Mouse (Mus musculus) myocyte (in vitro differentiated cells): Measurements from ENCODE around the gene Ercc8. TPM values are rescaled to one million over a fixed set of nuclear protein-coding genes. Genes with fewer than 3 reads are reported as not detected.

Source experiments
- H3K27me3 ChIP-seq: one replicate; pipeline ENCODE4 v1.6.1; 2011; ENCODE audit not compliant: control insufficient read depth, insufficient read depth, insufficient read length
- H3K36me3 ChIP-seq: one replicate; pipeline ENCODE4 v1.6.1; 2011; ENCODE audit not compliant: control insufficient read depth, insufficient read depth
- H3K4me2 ChIP-seq: one replicate; pipeline ENCODE4 v1.6.1; 2011; ENCODE audit warnings: low read depth, control low read depth
- H3K4me3 ChIP-seq: one replicate; pipeline ENCODE4 v1.5.1; 2011; ENCODE audit warnings: mild to moderate bottlenecking, control low read depth, moderate library complexity
- H3K79me2 ChIP-seq: one replicate; pipeline ENCODE4 v1.6.1; 2011; ENCODE audit not compliant: control insufficient read depth, insufficient read depth
- H3ac ChIP-seq: one replicate; pipeline ENCODE4 v1.6.1; 2011; ENCODE audit not compliant: control insufficient read depth, insufficient read length
- CEBPB ChIP-seq: IDR thresholded peaks from 2 replicates; pipeline ENCODE4 v1.6.1; 2011; ENCODE audit warnings: mild to moderate bottlenecking, moderate library complexity; ENCODE audit not compliant: poor library complexity, insufficient read depth, severe bottlenecking
- E2F4 ChIP-seq: IDR thresholded peaks from one replicate; pipeline ENCODE4 v1.6.1; 2011; ENCODE audit warnings: mild to moderate bottlenecking, control low read depth, moderate library complexity; ENCODE audit not compliant: insufficient read depth
- MAX ChIP-seq: IDR thresholded peaks from one replicate; pipeline ENCODE4 v1.6.1; 2011; ENCODE audit warnings: low read depth, mild to moderate bottlenecking, control low read depth
- MYOD1 ChIP-seq, 3 experiments: IDR thresholded peaks; one replicate each; pipeline ENCODE4 v1.6.1; 2011; ENCODE audit warnings: control low read depth in 2 of 3, low read depth in 2 of 3, mild to moderate bottlenecking in 2 of 3, moderate library complexity in 1 of 3; ENCODE audit not compliant: insufficient read length in 2 of 3, control insufficient read depth in 1 of 3
- MYOG ChIP-seq, 3 experiments: IDR thresholded peaks; one replicate each; pipeline ENCODE4 v1.6.1; 2011; ENCODE audit warnings: control low read depth in 2 of 3, low read depth in 2 of 3, mild to moderate bottlenecking in 2 of 3; ENCODE audit not compliant: insufficient read length in 2 of 3, control insufficient read depth in 1 of 3, insufficient read depth in 1 of 3
- POLR2A ChIP-seq: IDR thresholded peaks from one replicate; pipeline ENCODE4 v1.6.1; 2011; ENCODE audit warnings: low read depth, mild to moderate bottlenecking, control low read depth, moderate library complexity; ENCODE audit not compliant: insufficient read length
- POLR2AphosphoS2 ChIP-seq: IDR thresholded peaks from one replicate; pipeline ENCODE4 v1.6.1; 2011; ENCODE audit warnings: low read depth, control low read depth; ENCODE audit not compliant: insufficient read length
- REST ChIP-seq: IDR thresholded peaks from one replicate; pipeline ENCODE4 v1.6.1; 2011; ENCODE audit warnings: mild to moderate bottlenecking, control low read depth, moderate library complexity; ENCODE audit not compliant: insufficient read depth, insufficient read length
- SRF ChIP-seq: IDR thresholded peaks from one replicate; pipeline ENCODE4 v1.6.1; 2011; ENCODE audit warnings: low read depth; ENCODE audit not compliant: control insufficient read depth, insufficient read length
- TCF12 ChIP-seq: IDR thresholded peaks from one replicate; pipeline ENCODE4 v1.6.1; 2011; ENCODE audit warnings: mild to moderate bottlenecking, control low read depth; ENCODE audit not compliant: poor library complexity, insufficient read depth, severe bottlenecking
- TCF3 ChIP-seq: IDR thresholded peaks from one replicate; pipeline ENCODE4 v1.6.1; 2011; ENCODE audit warnings: low read depth, control low read depth; ENCODE audit not compliant: insufficient read length
- USF1 ChIP-seq: IDR thresholded peaks from one replicate; pipeline ENCODE4 v1.6.1; 2011; ENCODE audit warnings: low read depth, mild to moderate bottlenecking, control low read depth, moderate library complexity
- polyA plus RNA-seq: library from polyadenylated mRNA; unstranded; fragments of >200 nt; fragmentation: generic; extraction: Trizol; gene quantifications from one replicate; pipeline ENCODE4 v1.2.1, GENCODE M21; 2012; ENCODE audit warnings: missing spikeins

Ercc8 gene
- polyA plus RNA-seq, 1 experiment, result 5.2 TPM

DNA sequence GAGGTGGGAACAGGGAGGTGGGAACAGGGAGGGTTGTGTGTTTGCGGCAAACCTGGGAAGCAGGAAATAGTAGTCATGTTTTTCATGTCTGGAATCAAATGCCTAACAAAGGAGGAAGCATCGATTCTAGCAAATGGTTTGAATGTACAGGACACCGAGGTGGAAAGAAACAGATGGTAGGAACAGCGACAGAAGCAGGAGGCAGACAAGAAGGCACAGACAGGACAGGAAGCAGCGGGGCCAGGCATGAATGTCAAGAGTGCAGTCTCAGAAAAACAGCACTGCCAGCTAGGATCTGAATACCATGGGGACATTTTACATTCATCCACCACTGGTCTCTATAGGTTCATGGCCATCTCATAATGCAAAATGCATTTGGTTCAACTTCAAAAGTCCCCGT is 36.9 kb downstream of the Ercc8 start:
- H3K27me3 ChIP-seq, result no peaks in the 10 kb centered on the region
- peaks cover 8% of the 10 kb centered on the region for H3K36me3 ChIP-seq
- H3ac ChIP-seq, result no peak overlapping the region
- no peak overlapping the region for H3K4me3 ChIP-seq
- no peak overlapping the region for H3K4me2 ChIP-seq
- no peaks in the 10 kb centered on the region for H3K79me2 ChIP-seq
- no peak for TF ChIP-seq USF1

- H3ac ChIP-seq, result no peak overlapping the region
- H3K4me3 ChIP-seq, result no peak overlapping the region
- H3K4me2 ChIP-seq, result no peak overlapping the region
- H3K27me3 ChIP-seq, result no peaks in the 10 kb centered on the region
- no peak for TF ChIP-seq MAX
- no peaks in the 10 kb centered on the region for H3K36me3 ChIP-seq
- H3K79me2 ChIP-seq, result no peaks in the 10 kb centered on the region
Observed at GRCm38 (mm10) chr13:108204857-108205256, 46.3 kb downstream of the Ercc8 start.

GRCm38 (mm10) chr13:108207447-108207846 is 48.9 kb downstream of the Ercc8 start:
- Histone ChIP-seq H3K79me2 (no peaks in the 10 kb centered on the region), H3K27me3 (no peaks in the 10 kb centered on the region), H3K36me3 (no peaks in the 10 kb centered on the region), H3ac (no peak overlapping the region), H3K4me2 (no peak overlapping the region), H3K4me3 (no peak overlapping the region)
- TF ChIP-seq MYOD1 (IDR thresholded peaks at IDR 0.05; ENCODE audit: control insufficient read depth in 1 of 3, insufficient read length in 2 of 3, low read depth in 2 of 3), result no peak
- TF ChIP-seq REST, result no peak
- TF ChIP-seq TCF3, result no peak
- TF ChIP-seq POLR2A, result no peak
- TF ChIP-seq TCF12, result no peak
- TF ChIP-seq MAX, result no peak
- no peak for TF ChIP-seq POLR2AphosphoS2
- no peak for TF ChIP-seq CEBPB
- no peak for TF ChIP-seq E2F4
- no peak for TF ChIP-seq USF1
- no peak for TF ChIP-seq MYOG (IDR thresholded peaks at IDR 0.05; ENCODE audit: control insufficient read depth in 1 of 3, insufficient read depth in 1 of 3, insufficient read length in 2 of 3, low read depth in 2 of 3)
- TF ChIP-seq SRF, result no peak

- Histone ChIP-seq H3K4me3 (no peak overlapping the region), H3K4me2 (no peak overlapping the region), H3K79me2 (no peaks in the 10 kb centered on the region), H3K27me3 (no peaks in the 10 kb centered on the region), H3ac (no peak overlapping the region), H3K36me3 (no peaks in the 10 kb centered on the region)
- TF ChIP-seq USF1 (no peak), POLR2A (no peak), SRF (no peak), CEBPB (no peak), TCF3 (no peak), REST (no peak), MAX (no peak), TCF12 (no peak), MYOG (IDR thresholded peaks at IDR 0.05; ENCODE audit: control insufficient read depth in 1 of 3, insufficient read depth in 1 of 3, insufficient read length in 2 of 3, low read depth in 2 of 3) (no peak), E2F4 (no peak), MYOD1 (IDR thresholded peaks at IDR 0.05; ENCODE audit: control insufficient read depth in 1 of 3, insufficient read length in 2 of 3, low read depth in 2 of 3) (no peak), POLR2AphosphoS2 (no peak)
Observed at GRCm38 (mm10) chr13:108208090-108208489, 49.6 kb downstream of the Ercc8 start.

DNA sequence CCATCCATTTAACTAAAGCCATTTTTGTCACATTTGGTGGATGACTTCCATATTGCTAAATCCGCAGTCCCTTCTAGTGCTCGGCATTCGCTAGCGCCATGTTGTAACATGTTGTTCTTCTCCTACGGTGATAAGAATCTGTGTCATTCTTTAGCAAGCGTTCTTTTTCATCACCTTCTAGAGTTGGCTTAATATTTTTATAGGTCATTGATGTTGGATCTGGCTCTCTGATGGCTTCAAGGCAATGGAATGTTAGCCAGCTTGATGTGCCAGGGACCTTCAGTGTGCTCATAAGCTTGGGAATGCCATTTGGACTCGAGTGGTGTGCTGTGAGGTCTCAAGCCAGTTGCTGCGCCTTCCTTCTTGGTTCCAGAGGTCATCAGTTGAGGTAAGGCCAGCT is 52.4 kb downstream of the Ercc8 start:
- Histone ChIP-seq H3K36me3 (no peaks in the 10 kb centered on the region), H3ac (no peak overlapping the region), H3K79me2 (no peaks in the 10 kb centered on the region), H3K27me3 (peaks cover 8% of the 10 kb centered on the region), H3K4me2 (no peak overlapping the region), H3K4me3 (no peak overlapping the region)
- TF ChIP-seq SRF, result no peak
- TF ChIP-seq MYOD1 (IDR thresholded peaks at IDR 0.05; ENCODE audit: control insufficient read depth in 1 of 3, insufficient read length in 2 of 3, low read depth in 2 of 3), result no peak
- no peak for TF ChIP-seq USF1
- no peak for TF ChIP-seq E2F4
- no peak for TF ChIP-seq POLR2A
- TF ChIP-seq CEBPB, result no peak
- TF ChIP-seq POLR2AphosphoS2, result no peak
- no peak for TF ChIP-seq MAX
- TF ChIP-seq REST, result no peak
- no peak for TF ChIP-seq TCF12
- TF ChIP-seq MYOG (IDR thresholded peaks at IDR 0.05; ENCODE audit: control insufficient read depth in 1 of 3, insufficient read depth in 1 of 3, insufficient read length in 2 of 3, low read depth in 2 of 3), result no peak
- no peak for TF ChIP-seq TCF3
